Mouse (Mus musculus) liver, embryonic 14.5 days (tissue): ENCODE results near the gene Ccdc6. TPM values are rescaled to one million over a fixed set of nuclear protein-coding genes. Genes with fewer than 3 reads are reported as not detected.

Experiments used
- ATAC-seq: fragments of 200-750 bp; cut with Nextera tagmentation; 2 replicates; pipeline ENCODE4 v1.8.0; 2017; ENCODE audit warnings: moderate number of reproducible peaks, mild to moderate bottlenecking, moderate library complexity; ENCODE audit not compliant: insufficient read depth
- DNase-seq, 3 experiments: peaks; one replicate each; pipeline ENCODE4 v3.0.0-alpha.2; 2012 to 2013; ENCODE audit warnings: low read depth in 3 of 3, low spot score in 3 of 3
- H3K27ac ChIP-seq: fragments of 300-500 bp; sonication (generic); 2 replicates; pipeline ENCODE4 v1.5.1; 2014; ENCODE audit warnings: moderate library complexity, mild to moderate bottlenecking, control low read depth, inconsistent platforms
- H3K27me3 ChIP-seq: fragments of 300-500 bp; sonication (generic); 2 replicates; pipeline ENCODE4 v1.6.1; 2014; ENCODE audit warnings: mild to moderate bottlenecking, low read length, moderate library complexity; ENCODE audit not compliant: control insufficient read depth, insufficient read depth
- H3K36me3 ChIP-seq: fragments of 300-500 bp; sonication (generic); replicated peaks from 2 replicates; pipeline ENCODE4 v1.6.1; 2014; ENCODE audit warnings: low read depth; ENCODE audit not compliant: control insufficient read depth, insufficient read depth
- H3K4me1 ChIP-seq, 2 experiments: fragments of 200-500 bp in 1 of 2; fragments of 300-500 bp in 1 of 2; sonication (generic) in 1 of 2; replicated peaks; 2 replicates each; pipeline ENCODE4 v1.6.1; 2012 to 2014; ENCODE audit warnings: antibody characterized with exemption in 1 of 2, inconsistent platforms in 1 of 2, low read length in 1 of 2; ENCODE audit not compliant: control insufficient read depth in 2 of 2, insufficient read depth in 2 of 2
- H3K4me2 ChIP-seq: fragments of 300-500 bp; sonication (generic); 2 replicates; pipeline ENCODE4 v1.6.1; 2014; ENCODE audit warnings: low read depth, mild to moderate bottlenecking, control low read depth, moderate library complexity
- H3K4me3 ChIP-seq, 2 experiments: fragments of 200-500 bp in 1 of 2; fragments of 300-500 bp in 1 of 2; sonication (generic) in 1 of 2; 2 replicates each; pipeline ENCODE4 v1.5.1; 2012 to 2014; ENCODE audit warnings: low read depth in 2 of 2, low read length in 2 of 2, mild to moderate bottlenecking in 2 of 2, control low read depth in 1 of 2, inconsistent platforms in 1 of 2, moderate library complexity in 1 of 2; ENCODE audit not compliant: insufficient read depth in 1 of 2
- H3K9ac ChIP-seq: fragments of 300-500 bp; sonication (generic); replicated peaks from 2 replicates; pipeline ENCODE4 v1.6.1; 2014; ENCODE audit warnings: mild to moderate bottlenecking, control low read depth, moderate library complexity
- H3K9me3 ChIP-seq: fragments of 300-500 bp; sonication (generic); 2 replicates; pipeline ENCODE4 v1.6.1; 2016; ENCODE audit warnings: low read length, mixed read lengths; ENCODE audit not compliant: control insufficient read depth
- CTCF ChIP-seq: IDR thresholded peaks from 2 replicates; pipeline ENCODE4 v1.5.1; 2016; ENCODE audit warnings: antibody characterized with exemption, low read depth, control low read depth
- EP300 ChIP-seq: IDR thresholded peaks from 2 replicates; pipeline ENCODE4 v1.6.1; 2016; ENCODE audit warnings: antibody characterized with exemption, low read depth
- WGBS: fragments of 180-500 bp; shearing (Covaris S2); extraction: QIAGEN DNeasy Blood & Tissue Kit; methylation state at CpG from one replicate; pipeline ENCODE4 v1.1.7; 2014; ENCODE audit not compliant: insufficient replicate concordance; 5-methylcytosine and 5-hydroxymethylcytosine counted together
- polyA plus RNA-seq, 2 experiments: library from polyadenylated mRNA; depleted of rRNA in 1 of 2; stranded (reverse) in 1 of 2; unstranded in 1 of 2; fragments of >200 nt; fragmentation: Nextera tagmentation in 1 of 2; extraction: Ambion mirVana in 1 of 2; gene quantifications; 2 replicates each; pipeline versions ENCODE4 v1.2.1 to v1.2.3; 2012 to 2014

Gene Ccdc6
- polyA plus RNA-seq, 2 experiments: 8.3 to 9.5 TPM

DNA sequence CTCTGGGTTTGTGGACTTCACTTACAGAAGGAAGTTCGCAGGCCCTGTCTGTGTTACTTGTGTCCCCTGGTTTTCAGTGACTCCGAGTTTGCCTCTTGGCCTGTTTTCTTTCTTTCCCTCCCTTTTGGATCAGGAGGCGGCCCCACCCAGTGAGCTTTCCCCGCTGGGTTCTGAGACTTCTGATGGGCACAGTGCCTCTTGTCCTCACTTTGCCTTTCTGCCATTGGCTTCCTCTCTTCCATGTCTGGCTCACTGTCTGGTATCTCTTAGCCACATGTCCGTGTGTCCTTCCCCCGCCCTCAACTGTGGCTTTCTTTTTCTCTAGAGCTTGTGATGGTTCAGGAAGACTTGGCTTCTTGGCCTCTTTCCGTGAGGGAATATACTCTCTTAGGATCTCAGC lies 13.9 kb downstream of the Ccdc6 start:
- WGBS: 61% methylated on average over 7 of the region's 7 CpGs

GRCm38 (mm10) chr10:70111643-70112042 lies 14.7 kb downstream of the Ccdc6 start:
- Histone ChIP-seq H3K27me3 (no peaks in the 10 kb centered on the region), H3K27ac (no peak overlapping the region), H3K36me3 (no peaks in the 10 kb centered on the region), H3K9ac (no peak overlapping the region), H3K9me3 (no peaks in the 10 kb centered on the region), H3K4me1 (peaks cover 14 to 22% of the 10 kb centered on the region in 2 experiments), H3K4me2 (no peak overlapping the region), H3K4me3 (no peak overlapping the region)
- ATAC-seq (no peak), DNase-seq (no peak)
- 80% methylated on average over 6 of the region's 6 CpGs for WGBS
- TF ChIP-seq EP300 (no peak), CTCF (no peak)

More for the DNA sequence above, 13.9 kb downstream of the Ccdc6 start:
- H3K27me3 ChIP-seq: no peaks in the 10 kb centered on the region
- H3K36me3 ChIP-seq: no peaks in the 10 kb centered on the region
- H3K9ac ChIP-seq: no peak overlapping the region
- ATAC-seq (no peak), DNase-seq (no peak)
- no peak overlapping the region for H3K4me2 ChIP-seq
- H3K4me1 ChIP-seq: peaks cover 14 to 22% of the 10 kb centered on the region in 2 experiments
- TF ChIP-seq CTCF: no peak
- TF ChIP-seq EP300: no peak
- no peak overlapping the region for H3K27ac ChIP-seq
- no peak overlapping the region for H3K4me3 ChIP-seq
- no peaks in the 10 kb centered on the region for H3K9me3 ChIP-seq

GRCm38 (mm10) chr10:70114048-70114635 lies 17.2 kb downstream of the Ccdc6 start:
- Histone ChIP-seq H3K4me2 (no peak overlapping the region), H3K27me3 (no peaks in the 10 kb centered on the region), H3K4me3 (no peak overlapping the region), H3K4me1 (peaks cover 19 to 28% of the 10 kb centered on the region in 2 experiments), H3K9ac (no peak overlapping the region), H3K9me3 (no peaks in the 10 kb centered on the region), H3K36me3 (no peaks in the 10 kb centered on the region), H3K27ac (no peak overlapping the region)
- TF ChIP-seq EP300 (no peak), CTCF (no peak)
- 80% methylated on average over 8 of the region's 8 CpGs for WGBS
- DNase-seq (no peak), ATAC-seq (no peak)

DNA sequence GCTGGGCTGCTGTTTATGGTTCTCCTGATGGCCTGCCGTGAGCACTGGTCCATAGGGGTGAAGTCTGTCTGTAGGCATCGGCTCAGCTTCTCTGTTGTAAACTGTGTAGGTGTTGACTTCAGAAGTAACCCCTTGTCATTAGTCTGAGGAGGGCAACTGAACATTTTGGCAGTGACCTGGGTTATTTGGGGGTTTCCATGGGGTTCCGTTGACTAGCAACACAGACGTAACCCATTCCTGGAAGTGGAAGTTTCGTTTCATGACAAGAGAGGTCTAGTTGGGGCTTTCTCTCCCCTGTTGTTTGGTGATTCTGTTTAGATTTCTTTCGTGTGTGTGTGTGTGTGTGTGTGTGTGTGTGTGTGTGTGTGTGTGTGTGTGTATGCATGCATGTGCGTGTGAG lies 19.5 kb downstream of the Ccdc6 start:
- no peak overlapping the region for H3K27ac ChIP-seq
- no peak overlapping the region for H3K9ac ChIP-seq
- peaks cover 28 to 32% of the 10 kb centered on the region in 2 experiments for H3K4me1 ChIP-seq
- no peak for DNase-seq
- H3K27me3 ChIP-seq: no peaks in the 10 kb centered on the region
- H3K4me2 ChIP-seq: no peak overlapping the region
- H3K36me3 ChIP-seq: no peaks in the 10 kb centered on the region
- H3K9me3 ChIP-seq: no peaks in the 10 kb centered on the region
- WGBS: 83% methylated on average over 7 of the region's 7 CpGs
- no peak for ATAC-seq
- no peak for TF ChIP-seq CTCF
- no peak for TF ChIP-seq EP300
- no peak overlapping the region for H3K4me3 ChIP-seq

- TF ChIP-seq CTCF: no peak
- TF ChIP-seq EP300: no peak
- Histone ChIP-seq H3K9me3 (no peaks in the 10 kb centered on the region), H3K9ac (peak overlapping the region; percentile 41; the same call in 1 of the 2 replicates), H3K4me2 (peak overlapping the region; percentile 61), H3K36me3 (no peaks in the 10 kb centered on the region), H3K4me3 (no peak overlapping the region), H3K27ac (peak overlapping the region; percentile 36), H3K27me3 (no peaks in the 10 kb centered on the region), H3K4me1 (peaks cover 43 to 45% of the 10 kb centered on the region in 2 experiments)
- 40% methylated on average over 9 of the region's 9 CpGs for WGBS
- ATAC-seq: no peak
- no peak for DNase-seq
Measured at GRCm38 (mm10) chr10:70119451-70119850, 22.5 kb downstream of the Ccdc6 start.
